Mouse (Mus musculus): ENCODE results near the gene Ubr1. TPM values are rescaled to one million over a fixed set of nuclear protein-coding genes. Genes with fewer than 3 reads are reported as not detected.

The Ubr1 gene
- polyA plus RNA-seq, 1 experiment from 2014 or later = 34.6 TPM

GRCm38 (mm10) chr2:120896361-120896760 lies 74.2 kb downstream of the Ubr1 start:
- Histone ChIP-seq H3K9me3 (no peaks in the 10 kb centered on the region), H3K36me3 (peaks cover 82% of the 10 kb centered on the region), H3K4me3 (replicated peaks) (no peak overlapping the region), H3K9ac (replicated peaks) (no peak overlapping the region), H3K4me2 (replicated peaks) (no peak overlapping the region), H3K27me3 (no peaks in the 10 kb centered on the region), H3K27ac (no peak overlapping the region), H3K4me1 (replicated peaks) (no peaks in the 10 kb centered on the region)
- no peak for ATAC-seq
- 98% methylated on average over 3 of the region's 3 CpGs for WGBS

- H3K27me3 ChIP-seq = no peaks in the 10 kb centered on the region
- no peak overlapping the region for H3K27ac ChIP-seq
- H3K9me3 ChIP-seq = no peaks in the 10 kb centered on the region
- no peak overlapping the region for H3K4me2 ChIP-seq (replicated peaks)
- 95% methylated on average over 5 of the region's 5 CpGs for WGBS
- H3K36me3 ChIP-seq = peaks cover 72% of the 10 kb centered on the region
- no peak for ATAC-seq
- no peak overlapping the region for H3K4me3 ChIP-seq (replicated peaks)
- H3K4me1 ChIP-seq (replicated peaks) = no peaks in the 10 kb centered on the region
- H3K9ac ChIP-seq (replicated peaks) = no peak overlapping the region
These were observed 82.9 kb downstream of the Ubr1 start for GRCm38 (mm10) chr2:120887601-120888000.

- no peaks in the 10 kb centered on the region for H3K27me3 ChIP-seq
- H3K27ac ChIP-seq = no peak overlapping the region
- no peaks in the 10 kb centered on the region for H3K4me1 ChIP-seq (replicated peaks)
- H3K36me3 ChIP-seq = peaks cover 72% of the 10 kb centered on the region
- H3K4me2 ChIP-seq (replicated peaks) = no peak overlapping the region
- no peaks in the 10 kb centered on the region for H3K9me3 ChIP-seq
- 90% methylated on average over 2 of the region's 2 CpGs for WGBS
- ATAC-seq = no peak
- H3K4me3 ChIP-seq (replicated peaks) = no peak overlapping the region
- H3K9ac ChIP-seq (replicated peaks) = no peak overlapping the region
These were observed 97.3 kb downstream of the Ubr1 start for GRCm38 (mm10) chr2:120873192-120873591.

GRCm38 (mm10) chr2:120871447-120872336 lies 98.8 kb downstream of the Ubr1 start:
- H3K36me3 ChIP-seq = peaks cover 73% of the 10 kb centered on the region
- H3K9ac ChIP-seq (replicated peaks) = no peak overlapping the region
- H3K9me3 ChIP-seq = no peaks in the 10 kb centered on the region
- no peaks in the 10 kb centered on the region for H3K27me3 ChIP-seq
- H3K4me2 ChIP-seq (replicated peaks) = no peak overlapping the region
- WGBS = 82% methylated on average over 9 of the region's 9 CpGs
- H3K4me3 ChIP-seq (replicated peaks) = no peak overlapping the region
- H3K27ac ChIP-seq = no peak overlapping the region
- no peaks in the 10 kb centered on the region for H3K4me1 ChIP-seq (replicated peaks)
- ATAC-seq = no peak

- no peak for ATAC-seq
These were observed 103.2 kb downstream of the Ubr1 start for GRCm38 (mm10) chr2:120867336-120867735.

GRCm38 (mm10) chr2:120866561-120866960 lies 104.0 kb downstream of the Ubr1 start:
- Histone ChIP-seq H3K4me3 (replicated peaks) (no peak overlapping the region), H3K27me3 (no peaks in the 10 kb centered on the region), H3K9ac (replicated peaks) (no peak overlapping the region), H3K4me1 (replicated peaks) (no peaks in the 10 kb centered on the region), H3K36me3 (peaks cover 73% of the 10 kb centered on the region), H3K4me2 (replicated peaks) (no peak overlapping the region), H3K27ac (no peak overlapping the region), H3K9me3 (no peaks in the 10 kb centered on the region)
- 37% methylated on average over 1 of the region's 1 CpGs for WGBS
- ATAC-seq = no peak

More at GRCm38 (mm10) chr2:120867336-120867735, 103.2 kb downstream of the Ubr1 start:
- WGBS = 94% methylated on average over 5 of the region's 5 CpGs
- Histone ChIP-seq H3K9ac (replicated peaks) (no peak overlapping the region), H3K9me3 (no peaks in the 10 kb centered on the region), H3K27ac (no peak overlapping the region), H3K4me3 (replicated peaks) (no peak overlapping the region), H3K4me2 (replicated peaks) (no peak overlapping the region), H3K36me3 (peaks cover 74% of the 10 kb centered on the region), H3K27me3 (no peaks in the 10 kb centered on the region), H3K4me1 (replicated peaks) (no peaks in the 10 kb centered on the region)

- Histone ChIP-seq H3K36me3 (peaks cover 63% of the 10 kb centered on the region), H3K27me3 (no peaks in the 10 kb centered on the region), H3K4me1 (replicated peaks) (no peaks in the 10 kb centered on the region), H3K4me2 (replicated peaks) (no peak overlapping the region), H3K4me3 (replicated peaks) (no peak overlapping the region), H3K9me3 (no peaks in the 10 kb centered on the region), H3K27ac (no peak overlapping the region), H3K9ac (replicated peaks) (no peak overlapping the region)
- WGBS = 98% methylated on average over 1 of the region's 1 CpGs
- ATAC-seq = no peak
These were observed 107.1 kb downstream of the Ubr1 start for GRCm38 (mm10) chr2:120863389-120863788.

GRCm38 (mm10) chr2:120860699-120861098 lies 109.8 kb downstream of the Ubr1 start:
- Histone ChIP-seq H3K4me2 (replicated peaks) (no peak overlapping the region), H3K9ac (replicated peaks) (no peak overlapping the region), H3K36me3 (peaks cover 49% of the 10 kb centered on the region), H3K9me3 (no peaks in the 10 kb centered on the region), H3K4me3 (replicated peaks) (no peak overlapping the region), H3K4me1 (replicated peaks) (no peaks in the 10 kb centered on the region), H3K27me3 (no peaks in the 10 kb centered on the region), H3K27ac (no peak overlapping the region)
- WGBS = 82% methylated on average over 1 of the region's 1 CpGs
- no peak for ATAC-seq

- Histone ChIP-seq H3K4me3 (replicated peaks) (no peak overlapping the region), H3K27ac (no peak overlapping the region), H3K4me1 (replicated peaks) (no peaks in the 10 kb centered on the region), H3K9me3 (no peaks in the 10 kb centered on the region), H3K4me2 (replicated peaks) (no peak overlapping the region), H3K27me3 (no peaks in the 10 kb centered on the region), H3K36me3 (peaks cover 26% of the 10 kb centered on the region), H3K9ac (replicated peaks) (no peak overlapping the region)
- ATAC-seq = no peak
- WGBS = 90% methylated on average over 3 of the region's 3 CpGs
These were observed 112.4 kb downstream of the Ubr1 start for GRCm38 (mm10) chr2:120858131-120858530.

- whole genome bisulfite sequencing = 84% methylated on average over 3 of the region's 3 CpGs
- Histone ChIP-seq H3K9ac (replicated peaks) (no peak overlapping the region), H3K36me3 (no peaks in the 10 kb centered on the region), H3K4me3 (replicated peaks) (no peak overlapping the region), H3K4me1 (replicated peaks) (peaks cover 12% of the 10 kb centered on the region), H3K4me2 (replicated peaks) (no peak overlapping the region), H3K27me3 (no peaks in the 10 kb centered on the region), H3K9me3 (no peaks in the 10 kb centered on the region), H3K27ac (no peak overlapping the region)
- ATAC-seq = no peak
These were observed 117.4 kb downstream of the Ubr1 start for GRCm38 (mm10) chr2:120853151-120853550.

- Histone ChIP-seq H3K4me1 (replicated peaks) (peaks cover 17% of the 10 kb centered on the region), H3K9me3 (no peaks in the 10 kb centered on the region), H3K36me3 (no peaks in the 10 kb centered on the region), H3K4me2 (replicated peaks) (no peak overlapping the region), H3K27ac (no peak overlapping the region), H3K27me3 (no peaks in the 10 kb centered on the region), H3K4me3 (replicated peaks) (no peak overlapping the region), H3K9ac (replicated peaks) (no peak overlapping the region)
- no peak for ATAC-seq
- WGBS = 43% methylated on average over 1 of the region's 1 CpGs
These were observed 117.9 kb downstream of the Ubr1 start for GRCm38 (mm10) chr2:120852626-120853025.

GRCm38 (mm10) chr2:120850424-120851082 lies 120.0 kb downstream of the Ubr1 start, which contains the start of gene Ttbk2:
TSS of gene Ttbk2 (minus strand) at chr2:120850604.
- WGBS = under 1% methylated on average over 39 of the region's 39 CpGs
- peak within 1 kb of the TSS; percentile 72 for H3K4me2 ChIP-seq (replicated peaks)

More at GRCm38 (mm10) chr2:120850424-120851082, 120.0 kb downstream of the Ubr1 start, which contains the start of gene Ttbk2:
- no peaks in the 10 kb centered on the region for H3K27me3 ChIP-seq
- no peaks in the 10 kb centered on the region for H3K36me3 ChIP-seq
- H3K27ac ChIP-seq = peak within 1 kb of the TSS; percentile 91
- peak; percentile 100 for ATAC-seq
- H3K9me3 ChIP-seq = no peaks in the 10 kb centered on the region
- peak within 1 kb of the TSS; percentile 95 for H3K9ac ChIP-seq (replicated peaks)
- peak within 1 kb of the TSS; percentile 87 for H3K4me3 ChIP-seq (replicated peaks)
- H3K4me1 ChIP-seq (replicated peaks) = peaks cover 19% of the 10 kb centered on the region
